Mouse (Mus musculus): ENCODE results near the gene Hecw2.

Hecw2 gene

GRCm38 (mm10) chr1:53776176-53776905 lies 418.6 kb downstream of the Hecw2 start:
- DNase-seq, result no peak

DNA sequence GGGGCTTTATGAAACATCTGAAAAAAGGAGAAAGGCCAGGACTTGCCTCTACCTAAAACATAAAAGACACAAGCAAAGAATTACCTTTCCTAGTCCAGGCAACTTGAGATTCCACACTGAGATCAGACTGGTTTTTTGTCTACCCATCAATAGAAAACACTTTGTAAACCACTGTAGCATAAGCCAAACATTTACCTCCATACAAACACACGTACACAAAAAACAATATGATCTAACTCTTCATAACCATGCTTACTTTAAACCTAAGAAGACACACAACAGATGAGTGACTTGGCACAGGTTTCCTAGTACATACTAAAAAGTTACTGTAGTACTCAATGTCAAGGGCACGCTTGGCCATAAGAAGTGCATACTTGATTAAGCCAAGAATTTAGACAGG lies 419.4 kb downstream of the Hecw2 start:
- no peak for DNase-seq

DNA sequence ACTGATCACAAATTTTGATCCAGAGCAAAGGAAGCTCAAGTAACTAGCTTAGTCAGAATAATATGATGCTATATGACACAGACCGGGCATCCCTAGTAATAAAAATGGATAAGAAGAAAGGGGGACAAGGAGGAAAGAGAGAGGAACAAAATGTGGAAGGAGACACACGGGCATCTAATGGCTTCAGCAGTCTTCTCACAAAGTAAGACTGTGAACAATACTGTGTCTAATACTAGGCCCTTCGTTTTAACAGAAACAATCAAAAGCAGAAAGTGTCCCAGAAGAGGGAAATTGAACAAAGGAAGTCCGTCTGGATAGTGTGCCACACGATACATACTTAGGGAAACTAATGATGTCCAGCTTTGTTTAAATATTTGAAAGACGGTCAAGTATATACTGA lies 419.9 kb downstream of the Hecw2 start:
- DNase-seq, result no peak

DNA sequence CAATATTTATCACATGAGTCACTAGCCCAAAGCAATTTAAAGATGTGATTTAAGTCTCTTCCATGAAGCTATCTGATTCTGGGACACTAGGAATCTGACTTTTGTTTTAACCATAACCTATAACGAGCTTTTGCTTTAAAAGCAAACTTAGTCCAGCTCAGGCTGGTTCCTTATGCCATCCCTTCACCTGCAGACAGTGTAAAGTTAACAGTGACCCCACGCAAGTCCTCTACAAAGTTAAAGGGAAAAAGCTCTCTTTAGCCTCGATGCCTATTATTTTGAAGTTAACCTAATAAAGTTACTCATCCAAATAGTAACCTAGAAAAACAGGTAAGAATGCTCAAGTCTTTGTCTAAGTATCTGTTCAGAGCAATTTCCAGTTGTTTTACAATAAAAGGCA lies 420.4 kb downstream of the Hecw2 start:
- DNase-seq, result no peak

GRCm38 (mm10) chr1:53773994-53774393 lies 421.0 kb downstream of the Hecw2 start:
- DNase-seq, result no peak

- no peak for DNase-seq
These were observed 422.0 kb downstream of the Hecw2 start for GRCm38 (mm10) chr1:53772967-53773366.

GRCm38 (mm10) chr1:53771476-53771875 lies 423.5 kb downstream of the Hecw2 start:
- no peak for DNase-seq

GRCm38 (mm10) chr1:53766112-53766511 lies 428.9 kb downstream of the Hecw2 start:
- no peak for DNase-seq

- DNase-seq, result no peak
These were observed 437.7 kb downstream of the Hecw2 start for GRCm38 (mm10) chr1:53757316-53757715.
